Mouse (Mus musculus) forebrain, postnatal 0 days (tissue): Measurements from ENCODE around the gene Gabrr1. TPM values are rescaled to one million over a fixed set of nuclear protein-coding genes. Genes with fewer than 3 reads are reported as not detected.
"Not testable (repeated sequence)": the region's sequence is repeated elsewhere in the genome, so short reads cannot be mapped to it uniquely, and the experiment has no call there.

Experiments
- ATAC-seq: fragments of 200-750 bp; cut with Nextera tagmentation; 2 replicates; pipeline ENCODE4 v1.8.0; 2017; ENCODE audit warnings: mild to moderate bottlenecking, moderate library complexity
- DNase-seq: peaks from one replicate; pipeline ENCODE4 v3.0.0-alpha.2; 2015
- H3K27ac ChIP-seq: fragments of 300-500 bp; sonication (generic); 2 replicates; pipeline ENCODE4 v1.5.1; 2014; ENCODE audit warnings: low read depth, mild to moderate bottlenecking, antibody characterized with exemption, low read length, moderate library complexity, mixed read lengths
- H3K27me3 ChIP-seq: fragments of 300-500 bp; sonication (generic); 2 replicates; pipeline ENCODE4 v1.6.1; 2014; ENCODE audit warnings: mild to moderate bottlenecking, low read length, mixed read lengths; ENCODE audit not compliant: insufficient read depth
- H3K36me3 ChIP-seq: fragments of 300-500 bp; sonication (generic); 2 replicates; pipeline ENCODE4 v1.6.1; 2014; ENCODE audit warnings: mild to moderate bottlenecking, moderate library complexity; ENCODE audit not compliant: insufficient read depth
- H3K4me1 ChIP-seq: fragments of 300-500 bp; sonication (generic); 2 replicates; pipeline ENCODE4 v1.6.1; 2014; ENCODE audit warnings: antibody characterized with exemption; ENCODE audit not compliant: insufficient read depth
- H3K4me2 ChIP-seq: fragments of 300-500 bp; sonication (generic); 2 replicates; pipeline ENCODE4 v1.6.1; 2014; ENCODE audit warnings: low read depth, mild to moderate bottlenecking, moderate library complexity
- H3K4me3 ChIP-seq: fragments of 300-500 bp; sonication (generic); 2 replicates; pipeline ENCODE4 v1.5.1; 2014; ENCODE audit warnings: low read depth, low read length, mixed read lengths
- H3K9ac ChIP-seq: fragments of 300-500 bp; sonication (generic); 2 replicates; pipeline ENCODE4 v1.6.1; 2014; ENCODE audit warnings: mild to moderate bottlenecking
- H3K9me3 ChIP-seq: fragments of 300-500 bp; sonication (generic); 2 replicates; pipeline ENCODE4 v1.6.1; 2016; ENCODE audit warnings: low read length
- CTCF ChIP-seq: sonication (generic); IDR thresholded peaks from 2 replicates; pipeline ENCODE4 v1.5.1; 2016; ENCODE audit warnings: antibody characterized with exemption, control low read depth, low read depth
- WGBS: fragments of 180-500 bp; shearing (Covaris S2); extraction: QIAGEN DNeasy Blood & Tissue Kit; methylation state at CpG from one replicate; pipeline ENCODE4 v1.1.7; 2014; 5-methylcytosine and 5-hydroxymethylcytosine counted together
- polyA plus RNA-seq: library from polyadenylated mRNA; unstranded; fragments of >200 nt; fragmentation: Nextera tagmentation; extraction: Ambion mirVana; gene quantifications from 2 replicates; pipeline ENCODE4 v1.2.1, GENCODE M21; 2015
- total RNA-seq: library from RNA; depleted of rRNA; stranded (reverse); fragments of >200 nt; gene quantifications from 2 replicates; pipeline ENCODE4 v1.2.3, GENCODE M21; 2014; rRNA removed

Gene Gabrr1
- total RNA-seq, result 0.46 and 0.67 TPM in 2 replicates
- polyA plus RNA-seq, result 0.22 and 0.25 TPM in 2 replicates

GRCm38 (mm10) chr4:33132221-33132620, at the start of gene Gabrr1:
Gene Gabrr1, plus strand, starts transcription at chr4:33132521.
- ATAC-seq (no peak), DNase-seq (no peak)
- no peak within 1 kb of the TSS for H3K4me3 ChIP-seq
- no peak within 1 kb of the TSS for H3K9ac ChIP-seq
- no peaks in the 10 kb centered on the region for H3K4me1 ChIP-seq
- no peaks in the 10 kb centered on the region for H3K36me3 ChIP-seq
- H3K9me3 ChIP-seq, result no peaks in the 10 kb centered on the region
- H3K27me3 ChIP-seq, result no peaks in the 10 kb centered on the region
- H3K4me2 ChIP-seq, result no peak within 1 kb of the TSS
- WGBS, result 72% methylated on average over 11 of the region's 11 CpGs
- H3K27ac ChIP-seq, result no peak within 1 kb of the TSS
- no peak for TF ChIP-seq CTCF

- Histone ChIP-seq H3K27ac (no peak overlapping the region), H3K9ac (no peak overlapping the region), H3K4me2 (no peak overlapping the region), H3K9me3 (no peaks in the 10 kb centered on the region), H3K4me1 (no peaks in the 10 kb centered on the region), H3K4me3 (no peak overlapping the region), H3K27me3 (no peaks in the 10 kb centered on the region), H3K36me3 (no peaks in the 10 kb centered on the region)
- DNase-seq (no peak), ATAC-seq (no peak)
- WGBS, result 85% methylated on average over 6 of the region's 6 CpGs
- no peak for TF ChIP-seq CTCF
These were observed 33.1 kb upstream of the Gabrr1 start for GRCm38 (mm10) chr4:33099118-33099694.

GRCm38 (mm10) chr4:33109720-33110458, 22.4 kb upstream of the Gabrr1 start:
- no peak overlapping the region for H3K4me3 ChIP-seq
- DNase-seq, result no peak
- no peak overlapping the region for H3K27ac ChIP-seq
- no peaks in the 10 kb centered on the region for H3K9me3 ChIP-seq
- no peak overlapping the region for H3K4me2 ChIP-seq
- H3K36me3 ChIP-seq, result no peaks in the 10 kb centered on the region
- ATAC-seq, result no peak
- no peaks in the 10 kb centered on the region for H3K27me3 ChIP-seq
- no peak for TF ChIP-seq CTCF
- 87% methylated on average over 14 of the region's 14 CpGs for WGBS
- no peaks in the 10 kb centered on the region for H3K4me1 ChIP-seq
- no peak overlapping the region for H3K9ac ChIP-seq

- Histone ChIP-seq H3K27me3 (no peaks in the 10 kb centered on the region), H3K36me3 (no peaks in the 10 kb centered on the region), H3K27ac (no peak overlapping the region), H3K4me2 (no peak overlapping the region), H3K9ac (no peak overlapping the region), H3K4me1 (no peaks in the 10 kb centered on the region), H3K4me3 (no peak overlapping the region), H3K9me3 (no peaks in the 10 kb centered on the region)
- 87% methylated on average over 7 of the region's 7 CpGs for WGBS
- ATAC-seq, result no peak
- no peak for TF ChIP-seq CTCF
- DNase-seq, result no peak
These were observed 21.5 kb upstream of the Gabrr1 start for GRCm38 (mm10) chr4:33110845-33111244.

DNA sequence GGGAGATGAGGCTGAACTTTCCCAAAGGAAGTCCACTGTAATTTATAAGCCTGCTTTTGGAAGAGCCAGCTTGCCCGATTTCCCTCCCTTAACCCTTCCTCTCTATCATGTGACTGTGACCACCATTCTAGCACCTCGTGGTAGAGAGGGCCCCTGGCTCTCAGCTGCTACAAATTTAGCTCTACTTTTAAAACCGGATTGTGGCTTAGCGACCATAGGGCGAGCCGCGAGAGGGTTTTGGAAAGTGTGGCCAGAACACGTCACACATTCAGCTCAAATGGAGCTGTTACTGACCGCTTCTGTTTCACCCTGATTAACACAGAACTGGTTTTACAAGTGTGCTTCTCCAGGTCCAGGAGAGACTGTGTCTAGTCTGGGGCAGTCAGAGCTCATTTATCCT, 21.0 kb upstream of the Gabrr1 start:
- no peak for TF ChIP-seq CTCF
- no peak overlapping the region for H3K4me2 ChIP-seq
- DNase-seq (no peak), ATAC-seq (no peak)
- no peaks in the 10 kb centered on the region for H3K36me3 ChIP-seq
- H3K27ac ChIP-seq, result no peak overlapping the region
- H3K27me3 ChIP-seq, result no peaks in the 10 kb centered on the region
- 91% methylated on average over 9 of the region's 9 CpGs for WGBS
- H3K9me3 ChIP-seq, result no peaks in the 10 kb centered on the region
- no peak overlapping the region for H3K4me3 ChIP-seq
- H3K4me1 ChIP-seq, result no peaks in the 10 kb centered on the region
- no peak overlapping the region for H3K9ac ChIP-seq

- H3K36me3 ChIP-seq, H3K9ac ChIP-seq, H3K9me3 ChIP-seq, DNase-seq, H3K4me2 ChIP-seq, H3K4me1 ChIP-seq, H3K27ac ChIP-seq, H3K4me3 ChIP-seq, H3K27me3 ChIP-seq, ATAC-seq: not testable (repeated sequence)
- WGBS, result 94% methylated on average over 10 of the region's 14 CpGs
These were observed 19.5 kb upstream of the Gabrr1 start for GRCm38 (mm10) chr4:33112866-33113265.

DNA sequence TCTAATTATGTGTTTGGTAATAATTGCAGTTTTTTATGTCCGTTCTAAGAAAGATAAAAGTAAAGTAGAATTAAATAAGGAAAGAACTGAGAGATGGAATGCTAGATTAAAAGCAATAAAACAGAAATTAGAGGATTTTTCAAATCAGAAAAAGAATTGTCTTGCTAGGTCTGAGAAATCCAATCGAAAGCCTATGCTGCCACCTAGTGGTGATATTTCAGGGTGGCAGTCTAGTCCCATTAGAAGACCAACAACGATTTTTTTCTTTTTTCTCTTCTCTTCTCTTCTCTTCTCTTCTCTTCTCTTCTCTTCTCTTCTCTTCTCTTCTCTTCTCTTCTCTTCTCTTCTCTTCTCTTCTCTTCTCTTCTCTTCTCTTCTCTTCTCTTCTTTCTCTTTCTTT, 13.2 kb upstream of the Gabrr1 start:
- H3K27me3 ChIP-seq, H3K9me3 ChIP-seq, H3K4me3 ChIP-seq, H3K4me2 ChIP-seq, H3K27ac ChIP-seq, H3K9ac ChIP-seq, H3K36me3 ChIP-seq, H3K4me1 ChIP-seq: not testable (repeated sequence)
- ATAC-seq (peak; percentile 66; the same call in 1 of the 2 replicates), DNase-seq (peak; percentile 91)
- TF ChIP-seq CTCF, result peak; percentile 84
- WGBS, result 3% methylated on average over 3 of the region's 3 CpGs
